Comparison of ENCODE assay signal across 9 mouse cellular contexts in genomic region chr1:41275271-41275624, GRCm38 (mm10).
DNase-seq lines count a peak whose midpoint lies in the region; ATAC-seq lines count a peak whose summit lies in the region.
"Had no signal": no experiment of that assay in that cellular context is flagged by ENCODE, and none has a peak within 500 bp of the region (broad histone marks: within the 10 kb centered on the region; RNA-seq: fewer than 3 reads in every experiment).

No protein-coding gene starts in this region.

- intact Hi-C loops in left cerebral cortex, postnatal 36 days (cut with DNase I): loop anchor here (10.0 kb wide), 1 partner anchor 1420 kb away; the partner anchor contains the start of gene Pou3f3

- peak overlapping the region; percentile 69 for H3K4me2 ChIP-seq in heart, embryonic 13.5 days
- peak overlapping the region; percentile 53 for H3K4me2 ChIP-seq in forebrain, embryonic 16.5 days (ENCODE audit: low read length)
- peak overlapping the region; percentile 46 for H3K4me2 ChIP-seq in midbrain, embryonic 12.5 days (replicated peaks)
- H3K4me2 ChIP-seq: liver, embryonic 13.5 days had no signal

- no peak overlapping the region for H3K27ac ChIP-seq in heart, embryonic 13.5 days (replicated peaks)
- peak overlapping the region; percentile 78 for H3K27ac ChIP-seq in forebrain, embryonic 16.5 days (ENCODE audit: low read length)
- peak overlapping the region; percentile 81 for H3K27ac ChIP-seq in midbrain, embryonic 12.5 days (replicated peaks)
- H3K27ac ChIP-seq: liver, embryonic 13.5 days had no signal

- no peaks in the 10 kb centered on the region for H3K36me3 ChIP-seq in heart, embryonic 13.5 days
- H3K36me3 ChIP-seq in forebrain, embryonic 16.5 days (ENCODE audit: control insufficient read depth, insufficient read depth): no peaks in the 10 kb centered on the region
- no peaks in the 10 kb centered on the region for H3K36me3 ChIP-seq in midbrain, embryonic 12.5 days
- H3K36me3 ChIP-seq: liver, embryonic 13.5 days had no signal

- peak overlapping the region; percentile 66 for H3K9ac ChIP-seq in heart, embryonic 13.5 days
- peak overlapping the region; percentile 45 for H3K9ac ChIP-seq in forebrain, embryonic 16.5 days (replicated peaks; ENCODE audit: low read depth, low read length)
- H3K9ac ChIP-seq in midbrain, embryonic 12.5 days (replicated peaks): peak overlapping the region; percentile 37; the same call in 1 of the 2 replicates
- H3K9ac ChIP-seq: liver, embryonic 13.5 days had no signal

- WGBS in heart, embryonic 13.5 days: 11% methylated on average over 8 of the region's 8 CpGs
- under 1% methylated on average over 8 of the region's 8 CpGs for WGBS in forebrain, embryonic 16.5 days
- under 1% methylated on average over 8 of the region's 8 CpGs for WGBS in midbrain, embryonic 12.5 days

- peak overlapping the region; percentile 38 for H3K4me3 ChIP-seq in heart, embryonic 13.5 days
- peak overlapping the region; percentile 22 for H3K4me3 ChIP-seq in forebrain, embryonic 16.5 days (replicated peaks; ENCODE audit: low read length)
- peak overlapping the region; percentile 27 for H3K4me3 ChIP-seq in midbrain, embryonic 12.5 days
- H3K4me3 ChIP-seq: liver, embryonic 13.5 days had no signal

- peaks cover 21% of the 10 kb centered on the region for H3K4me1 ChIP-seq in heart, embryonic 13.5 days
- H3K4me1 ChIP-seq in forebrain, embryonic 16.5 days (replicated peaks; ENCODE audit: control insufficient read depth, insufficient read depth, low read length): peaks cover 38% of the 10 kb centered on the region
- peaks cover 50% of the 10 kb centered on the region for H3K4me1 ChIP-seq in midbrain, embryonic 12.5 days
- H3K4me1 ChIP-seq: liver, embryonic 13.5 days had no signal

- no peak for DNase-seq in heart, adult 8-10 months (ENCODE audit: low spot score)
- peak; percentile 24 for DNase-seq in brain, embryonic 18.5 days (ENCODE audit: low read depth, low spot score)
- no peak for DNase-seq in spleen, adult 18-20 months
- DNase-seq in cerebellum, adult 11 months: no peak
- DNase-seq in left cerebral cortex, postnatal 36 days (ENCODE audit: low spot score in 2 of 2): no peak
- DNase-seq: liver, embryonic 13.5 days had no signal

- no peaks in the 10 kb centered on the region; the same call in 1 of the 2 replicates for H3K9me3 ChIP-seq in heart, embryonic 13.5 days
- no peaks in the 10 kb centered on the region for H3K9me3 ChIP-seq in forebrain, embryonic 16.5 days (ENCODE audit: control insufficient read depth, low read length)
- 0 out of 2 replicates have a peak, but pooled peaks cover 3% of the 10 kb centered on the region for H3K9me3 ChIP-seq in midbrain, embryonic 12.5 days
- H3K9me3 ChIP-seq: liver, embryonic 13.5 days had no signal

- no peaks in the 10 kb centered on the region for H3K27me3 ChIP-seq in heart, embryonic 13.5 days (replicated peaks)
- no peaks in the 10 kb centered on the region for H3K27me3 ChIP-seq in forebrain, embryonic 16.5 days (replicated peaks; ENCODE audit: control insufficient read depth, insufficient read depth, low read length)
- H3K27me3 ChIP-seq in midbrain, embryonic 12.5 days: no peaks in the 10 kb centered on the region
- H3K27me3 ChIP-seq: liver, embryonic 13.5 days had no signal

- ATAC-seq in heart, embryonic 13.5 days (ENCODE audit: extremely low read depth, insufficient number of reproducible peaks, low FRiP score, low TSS enrichment): no peak
- ATAC-seq in forebrain, embryonic 16.5 days: peak; percentile 29
- peak; percentile 17; the same call in 1 of the 2 replicates for ATAC-seq in midbrain, embryonic 12.5 days (ENCODE audit: low FRiP score, low read depth)
